ENCODE assay signal across 11 mouse cellular contexts in the genomic region with DNA sequence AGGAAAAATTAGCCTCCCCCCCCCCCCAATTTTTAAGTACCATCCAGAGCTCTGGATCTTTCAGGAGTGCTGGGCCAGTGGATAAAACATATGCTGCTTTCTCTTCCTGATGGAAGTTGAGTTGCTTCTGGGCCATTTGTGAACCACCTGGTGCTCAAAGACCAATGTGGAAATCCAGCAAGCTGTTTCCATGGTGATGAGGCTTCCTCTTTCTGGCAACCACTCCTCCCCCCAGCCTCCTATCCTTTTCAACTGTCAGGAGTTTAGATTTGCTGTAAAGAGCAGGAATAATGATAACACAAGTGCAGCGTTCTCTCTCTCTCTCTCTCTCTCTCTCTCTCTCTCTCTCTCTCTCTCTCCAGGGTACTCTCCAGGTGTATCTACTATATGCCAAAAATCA.
DNase-seq lines count a peak whose midpoint lies in the region; ATAC-seq lines count a peak whose summit lies in the region.
"Had no signal": no experiment of that assay in that cellular context is flagged by ENCODE, and none has a peak within 500 bp of the region (broad histone marks: within the 10 kb centered on the region; RNA-seq: fewer than 3 reads in every experiment).

No protein-coding gene starts in this region.

- no peaks in the 10 kb centered on the region for H3K27me3 ChIP-seq in forebrain, embryonic 16.5 days (replicated peaks; ENCODE audit: control insufficient read depth, insufficient read depth, low read length)
- H3K27me3 ChIP-seq in midbrain, embryonic 16.5 days (ENCODE audit: control insufficient read depth, insufficient read depth, low read depth, low read length), result no peaks in the 10 kb centered on the region
- H3K27me3 ChIP-seq in kidney, embryonic 14.5 days (ENCODE audit: control insufficient read depth, insufficient read depth, low read length), result no peaks in the 10 kb centered on the region

- DNase-seq in layer of hippocampus, adult 18-20 months (ENCODE audit: low spot score in 2 of 2), result peak; percentile 54 to 73
- no peak for DNase-seq in layer of hippocampus, postnatal 25 days (ENCODE audit: extremely low spot score in 1 of 2, low spot score in 1 of 2)
- DNase-seq in R1 (ENCODE audit: low read depth, low spot score), result peak; percentile 61
- DNase-seq in urinary bladder, adult 2 months (ENCODE audit: low spot score), result no peak
- DNase-seq: cerebellum, adult 11 months; gastrocnemius, postnatal 14 days; kidney, adult 2 months; lung, embryonic 14.5 days had no signal

- H3K27ac ChIP-seq in forebrain, embryonic 16.5 days (ENCODE audit: low read length), result no peak overlapping the region
- H3K27ac ChIP-seq in midbrain, embryonic 16.5 days (ENCODE audit: low read length), result peak overlapping the region; percentile 68; the same call in 1 of the 2 replicates
- no peak overlapping the region for H3K27ac ChIP-seq in kidney, embryonic 14.5 days (ENCODE audit: low read depth, low read length)

- no peak overlapping the region for H3K9ac ChIP-seq in forebrain, embryonic 16.5 days (replicated peaks; ENCODE audit: low read depth, low read length)
- no peak overlapping the region for H3K9ac ChIP-seq in midbrain, embryonic 16.5 days (ENCODE audit: low read depth, low read length)
- H3K9ac ChIP-seq in kidney, embryonic 14.5 days (ENCODE audit: low read depth, low read length), result no peak overlapping the region
- H3K9ac ChIP-seq: lung, embryonic 14.5 days had no signal

- H3K4me2 ChIP-seq in forebrain, embryonic 16.5 days (ENCODE audit: low read length), result no peak overlapping the region
- H3K4me2 ChIP-seq in midbrain, embryonic 16.5 days (ENCODE audit: low read length), result peak overlapping the region; percentile 13
- H3K4me2 ChIP-seq in kidney, embryonic 14.5 days (replicated peaks; ENCODE audit: low read depth, low read length), result no peak overlapping the region
- H3K4me2 ChIP-seq: lung, embryonic 14.5 days had no signal

- no peaks in the 10 kb centered on the region for H3K36me3 ChIP-seq in forebrain, embryonic 16.5 days (ENCODE audit: control insufficient read depth, insufficient read depth)
- H3K36me3 ChIP-seq in midbrain, embryonic 16.5 days (ENCODE audit: control insufficient read depth, insufficient read depth, low read length), result no peaks in the 10 kb centered on the region
- no peaks in the 10 kb centered on the region for H3K36me3 ChIP-seq in kidney, embryonic 14.5 days (ENCODE audit: control insufficient read depth, insufficient read depth, low read length)

- 37% methylated on average over 1 of the region's 1 CpGs for WGBS in forebrain, embryonic 16.5 days
- WGBS in midbrain, embryonic 16.5 days, result 21% methylated on average over 1 of the region's 1 CpGs
- WGBS in kidney, embryonic 14.5 days, result 36% methylated on average over 1 of the region's 1 CpGs

- peak; percentile 86 for ATAC-seq in forebrain, embryonic 16.5 days
- peak; percentile 88 for ATAC-seq in midbrain, embryonic 16.5 days
- ATAC-seq in kidney, embryonic 14.5 days (ENCODE audit: low FRiP score, low TSS enrichment), result no peak

- peaks cover 7% of the 10 kb centered on the region; the same call in 1 of the 2 replicates for H3K4me1 ChIP-seq in forebrain, embryonic 16.5 days (replicated peaks; ENCODE audit: control insufficient read depth, insufficient read depth, low read length)
- peaks cover 15% of the 10 kb centered on the region for H3K4me1 ChIP-seq in midbrain, embryonic 16.5 days (ENCODE audit: control insufficient read depth, insufficient read depth, low read length)
- H3K4me1 ChIP-seq in kidney, embryonic 14.5 days (ENCODE audit: control insufficient read depth, insufficient read depth, low read length), result no peaks in the 10 kb centered on the region

- no peak overlapping the region for H3K4me3 ChIP-seq in forebrain, embryonic 16.5 days (replicated peaks; ENCODE audit: low read length)
- no peak overlapping the region for H3K4me3 ChIP-seq in midbrain, embryonic 16.5 days (ENCODE audit: low read depth, low read length)
- H3K4me3 ChIP-seq in kidney, embryonic 14.5 days (ENCODE audit: low read length), result no peak overlapping the region

- no peaks in the 10 kb centered on the region for H3K9me3 ChIP-seq in forebrain, embryonic 16.5 days (ENCODE audit: control insufficient read depth, low read length)
- no peaks in the 10 kb centered on the region for H3K9me3 ChIP-seq in midbrain, embryonic 16.5 days (replicated peaks; ENCODE audit: control insufficient read depth, low read length, poor library complexity, severe bottlenecking)
- no peaks in the 10 kb centered on the region for H3K9me3 ChIP-seq in kidney, embryonic 14.5 days (ENCODE audit: control insufficient read depth, low read length)

Comparison
In these comparisons a context has a peak if more than half of its experiments do, and no peak if none do; other contexts are left out.
1. DNase-seq: peak in layer of hippocampus, adult 18-20 months (2 of 2) and R1 (single experiment); none in layer of hippocampus, postnatal 25 days (0 of 2) and urinary bladder, adult 2 months (single experiment).